Mouse (Mus musculus) heart, embryonic 16.5 days (tissue): Measurements from ENCODE around the gene Lrrc73. TPM values are rescaled to one million over a fixed set of nuclear protein-coding genes. Genes with fewer than 3 reads are reported as not detected.

Experiments
- ATAC-seq: fragments of 200-750 bp; cut with Nextera tagmentation; replicated peaks from 2 replicates; pipeline ENCODE4 v1.8.0; 2017; ENCODE audit warnings: moderate number of reproducible peaks; ENCODE audit not compliant: insufficient read depth, low FRiP score; ENCODE audit errors: extremely low read depth
- H3K27ac ChIP-seq: fragments of 300-500 bp; sonication (generic); 2 replicates; pipeline ENCODE4 v1.5.1; 2014; ENCODE audit warnings: mild to moderate bottlenecking, low read length, control low read depth, moderate library complexity
- H3K27me3 ChIP-seq: fragments of 300-500 bp; sonication (generic); 2 replicates; pipeline ENCODE4 v1.6.1; 2014; ENCODE audit warnings: low read length, mixed read lengths; ENCODE audit not compliant: control insufficient read depth, insufficient read depth
- H3K36me3 ChIP-seq: fragments of 300-500 bp; sonication (generic); 2 replicates; pipeline ENCODE4 v1.6.1; 2014; ENCODE audit not compliant: control insufficient read depth, insufficient read depth
- H3K4me1 ChIP-seq: fragments of 300-500 bp; sonication (generic); 2 replicates; pipeline ENCODE4 v1.6.1; 2014; ENCODE audit warnings: low read length, mixed read lengths; ENCODE audit not compliant: control insufficient read depth, insufficient read depth
- H3K4me2 ChIP-seq: fragments of 300-500 bp; sonication (generic); 2 replicates; pipeline ENCODE4 v1.6.1; 2014; ENCODE audit warnings: low read depth, mild to moderate bottlenecking, control low read depth, low read length
- H3K4me3 ChIP-seq: fragments of 300-500 bp; sonication (generic); 2 replicates; pipeline ENCODE4 v1.5.1; 2014; ENCODE audit warnings: mild to moderate bottlenecking, control low read depth, low read length
- H3K9ac ChIP-seq: fragments of 300-500 bp; sonication (generic); 2 replicates; pipeline ENCODE4 v1.6.1; 2014; ENCODE audit warnings: low read length, control low read depth
- H3K9me3 ChIP-seq: fragments of 300-500 bp; sonication (generic); replicated peaks from 2 replicates; pipeline ENCODE4 v1.6.1; 2016; ENCODE audit warnings: low read length; ENCODE audit not compliant: control insufficient read depth
- WGBS: fragments of 180-500 bp; shearing (Covaris S2); extraction: QIAGEN DNeasy Blood & Tissue Kit; methylation state at CpG from one replicate; pipeline ENCODE4 v1.1.7; 2014; 5-methylcytosine and 5-hydroxymethylcytosine counted together
- polyA plus RNA-seq: library from polyadenylated mRNA; unstranded; fragments of >200 nt; fragmentation: Nextera tagmentation; extraction: Ambion mirVana; gene quantifications from 2 replicates; pipeline ENCODE4 v1.2.1, GENCODE M21; 2015

Gene Lrrc73
- polyA plus RNA-seq, 1 experiment from 2014 or later = 0.68 TPM

DNA sequence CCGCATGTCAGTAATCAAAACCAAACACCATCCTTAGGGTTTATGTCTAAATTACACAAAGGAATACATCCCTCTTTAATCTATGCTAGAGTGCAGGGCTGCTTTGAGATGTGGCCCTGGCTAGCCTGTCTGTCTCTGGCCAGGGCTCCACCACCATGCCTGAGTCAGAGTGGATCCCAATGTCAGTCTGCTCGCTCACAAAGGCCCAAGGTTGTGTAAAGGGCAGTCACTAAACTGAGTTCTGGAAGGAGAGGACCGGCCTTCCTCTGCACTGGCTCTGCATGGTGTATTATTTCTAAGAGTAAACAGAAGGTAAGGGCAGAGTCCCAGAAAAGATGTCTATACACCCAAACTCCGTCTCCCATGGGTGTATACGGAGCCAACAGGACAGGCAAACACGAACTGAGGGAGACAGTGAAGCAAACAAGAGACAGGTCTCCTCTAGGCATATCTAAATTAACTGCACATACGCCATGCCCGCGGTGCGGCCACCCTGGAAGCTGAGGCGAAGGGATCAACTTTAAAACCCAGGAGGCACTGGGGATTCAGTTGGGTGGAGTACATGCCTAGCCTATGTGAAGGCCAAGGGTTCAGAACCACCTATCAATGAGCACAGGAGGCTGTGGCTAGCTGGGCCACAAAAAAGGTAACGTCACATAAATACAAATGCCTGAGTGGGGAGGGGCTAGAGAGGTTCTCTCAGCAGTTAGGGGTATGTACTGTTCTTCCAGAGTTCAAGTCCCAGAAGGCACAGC is 24.9 kb downstream of the Lrrc73 start:
- H3K27ac ChIP-seq = peak overlapping the region; percentile 20
- 0 out of 2 replicates have a peak overlapping the region, but pooled peaks have one; percentile 31 for H3K9ac ChIP-seq
- peaks cover 38% of the 10 kb centered on the region for H3K4me1 ChIP-seq
- no peak for ATAC-seq
- no peaks in the 10 kb centered on the region for H3K9me3 ChIP-seq
- no peak overlapping the region for H3K4me2 ChIP-seq
- no peaks in the 10 kb centered on the region for H3K27me3 ChIP-seq
- no peak overlapping the region for H3K4me3 ChIP-seq
- peaks cover 12% of the 10 kb centered on the region; the same call in 1 of the 2 replicates for H3K36me3 ChIP-seq
- WGBS = 81% methylated on average over 12 of the region's 12 CpGs

- H3K36me3 ChIP-seq = peaks cover 9% of the 10 kb centered on the region; the same call in 1 of the 2 replicates
- under 1% methylated on average over 37 of the region's 37 CpGs for WGBS
- no peaks in the 10 kb centered on the region for H3K9me3 ChIP-seq
- peak; percentile 97 for ATAC-seq
- H3K4me2 ChIP-seq = peak within 1 kb of the TSS; percentile 95
- H3K27ac ChIP-seq = peak within 1 kb of the TSS; percentile 93
- peak within 1 kb of the TSS; percentile 87 for H3K9ac ChIP-seq
- peaks cover 20% of the 10 kb centered on the region for H3K4me1 ChIP-seq
- H3K27me3 ChIP-seq = no peaks in the 10 kb centered on the region
- peak within 1 kb of the TSS; percentile 79 for H3K4me3 ChIP-seq
These were observed 29.3 kb downstream of the Lrrc73 start, which contains the start of gene Tjap1 for GRCm38 (mm10) chr17:46282483-46283123. Gene Tjap1, minus strand, starts transcription at chr17:46283026.

DNA sequence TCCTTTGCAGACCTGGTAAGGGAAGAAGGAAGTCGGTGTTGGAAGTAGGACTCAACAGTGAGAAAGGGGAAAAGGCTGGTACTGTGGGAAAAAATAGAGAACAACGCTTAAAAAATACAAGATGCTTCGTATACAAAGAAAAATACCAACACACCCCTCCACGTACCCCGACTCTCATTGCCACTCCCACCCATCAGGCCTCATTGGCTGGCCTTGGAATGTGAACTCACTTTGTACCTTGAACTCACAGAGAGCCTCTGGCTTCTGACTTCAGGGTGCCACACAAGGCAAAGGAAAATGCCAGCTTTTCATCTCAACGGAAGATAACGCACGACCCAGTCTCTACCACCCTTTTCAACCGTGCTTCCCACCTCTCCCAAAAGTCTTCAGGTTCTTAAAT is 29.8 kb downstream of the Lrrc73 start:
- Histone ChIP-seq H3K4me3 (peak overlapping the region; percentile 79), H3K4me1 (peaks cover 16% of the 10 kb centered on the region), H3K9me3 (no peaks in the 10 kb centered on the region), H3K27me3 (no peaks in the 10 kb centered on the region), H3K4me2 (peak overlapping the region; percentile 95), H3K36me3 (peaks cover 9% of the 10 kb centered on the region; the same call in 1 of the 2 replicates), H3K27ac (no peak overlapping the region; the same call in none of the 2 replicates), H3K9ac (peak overlapping the region; percentile 87)
- WGBS = 22% methylated on average over 9 of the region's 9 CpGs
- no peak for ATAC-seq

- no peaks in the 10 kb centered on the region for H3K9me3 ChIP-seq
- ATAC-seq = no peak
- H3K4me3 ChIP-seq = no peak overlapping the region
- H3K27ac ChIP-seq = no peak overlapping the region
- no peak overlapping the region for H3K9ac ChIP-seq
- peaks cover 16% of the 10 kb centered on the region for H3K4me1 ChIP-seq
- 0 out of 2 replicates have a peak, but pooled peaks cover 4% of the 10 kb centered on the region for H3K36me3 ChIP-seq
- H3K4me2 ChIP-seq = no peak overlapping the region
- WGBS = 84% methylated on average over 8 of the region's 8 CpGs
- no peaks in the 10 kb centered on the region for H3K27me3 ChIP-seq
These were observed 30.6 kb downstream of the Lrrc73 start for GRCm38 (mm10) chr17:46283911-46284310.

DNA sequence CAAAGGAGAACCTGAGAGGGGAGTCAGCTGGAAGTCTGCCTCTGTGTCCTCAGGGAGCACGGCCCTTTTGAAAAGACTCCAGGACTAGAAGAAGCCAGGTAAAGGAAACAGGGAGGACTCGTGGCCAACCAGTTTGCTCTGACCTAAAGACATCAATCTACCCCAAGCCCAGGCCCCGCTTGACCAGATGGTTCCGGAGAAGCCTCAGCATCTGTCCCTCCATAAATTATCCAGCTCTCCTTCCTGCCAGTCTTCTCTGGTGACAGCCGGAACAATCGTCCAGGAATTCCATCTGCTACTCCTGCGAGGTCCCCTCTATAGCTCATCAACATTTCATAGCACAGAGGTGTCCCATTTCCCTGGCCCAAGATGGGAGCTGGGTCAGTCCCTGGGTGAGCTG is 31.3 kb downstream of the Lrrc73 start:
- no peaks in the 10 kb centered on the region for H3K9me3 ChIP-seq
- H3K9ac ChIP-seq = no peak overlapping the region
- peaks cover 16% of the 10 kb centered on the region for H3K4me1 ChIP-seq
- no peak overlapping the region for H3K27ac ChIP-seq
- no peaks in the 10 kb centered on the region for H3K27me3 ChIP-seq
- no peak overlapping the region for H3K4me3 ChIP-seq
- no peak for ATAC-seq
- H3K36me3 ChIP-seq = no peaks in the 10 kb centered on the region
- no peak overlapping the region for H3K4me2 ChIP-seq
- WGBS = 53% methylated on average over 7 of the region's 7 CpGs

DNA sequence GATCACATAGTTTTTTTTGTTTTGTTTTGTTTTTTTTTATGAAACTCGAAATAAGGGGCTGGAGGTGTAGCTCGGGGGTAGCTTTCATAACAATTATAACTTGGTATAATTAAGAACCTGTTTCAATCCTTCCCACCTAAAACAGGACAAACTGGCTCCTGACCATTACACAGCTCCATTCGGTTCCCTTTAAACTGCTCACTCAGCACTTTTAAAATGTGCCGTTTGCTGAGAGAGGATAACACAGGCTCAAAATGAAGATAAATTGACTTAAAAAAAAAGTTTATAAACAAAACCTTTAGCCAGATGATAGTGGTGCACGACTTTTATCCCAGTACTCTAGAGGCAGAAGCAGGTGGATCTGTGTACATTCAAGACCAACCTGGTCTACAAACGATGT is 32.1 kb downstream of the Lrrc73 start:
- peaks cover 16% of the 10 kb centered on the region for H3K4me1 ChIP-seq
- 0 out of 2 replicates have a peak, but pooled peaks cover 2% of the 10 kb centered on the region for H3K9me3 ChIP-seq
- H3K4me2 ChIP-seq = no peak overlapping the region
- WGBS = 60% methylated on average over 6 of the region's 6 CpGs
- H3K27me3 ChIP-seq = no peaks in the 10 kb centered on the region
- no peak overlapping the region for H3K4me3 ChIP-seq
- no peak overlapping the region for H3K27ac ChIP-seq
- no peaks in the 10 kb centered on the region for H3K36me3 ChIP-seq
- H3K9ac ChIP-seq = no peak overlapping the region
- no peak for ATAC-seq

- WGBS = 46% methylated on average over 11 of the region's 11 CpGs
- Histone ChIP-seq H3K4me3 (no peak overlapping the region), H3K9ac (no peak overlapping the region), H3K27me3 (no peaks in the 10 kb centered on the region; the same call in 1 of the 2 replicates), H3K27ac (peak overlapping the region; percentile 38; the same call in 1 of the 2 replicates), H3K36me3 (no peaks in the 10 kb centered on the region), H3K9me3 (0 out of 2 replicates have a peak, but pooled peaks cover 2% of the 10 kb centered on the region), H3K4me1 (0 out of 2 replicates have a peak, but pooled peaks cover 3% of the 10 kb centered on the region), H3K4me2 (no peak overlapping the region)
- peak; percentile 25; the same call in 1 of the 2 replicates for ATAC-seq
These were observed 34.4 kb downstream of the Lrrc73 start for GRCm38 (mm10) chr17:46287678-46288095.

- no peaks in the 10 kb centered on the region for H3K36me3 ChIP-seq
- H3K4me2 ChIP-seq = no peak overlapping the region
- H3K9me3 ChIP-seq = no peaks in the 10 kb centered on the region
- WGBS = 34% methylated on average over 6 of the region's 6 CpGs
- peaks cover 15% of the 10 kb centered on the region; the same call in 1 of the 2 replicates for H3K4me1 ChIP-seq
- no peak overlapping the region for H3K9ac ChIP-seq
- H3K27ac ChIP-seq = no peak overlapping the region
- H3K27me3 ChIP-seq = peaks cover 42% of the 10 kb centered on the region
- no peak overlapping the region for H3K4me3 ChIP-seq
- ATAC-seq = no peak
These were observed 43.3 kb downstream of the Lrrc73 start for GRCm38 (mm10) chr17:46296601-46297000.

GRCm38 (mm10) chr17:46297028-46297363 is 43.7 kb downstream of the Lrrc73 start:
- 11% methylated on average over 6 of the region's 6 CpGs for WGBS
- H3K4me1 ChIP-seq = peaks cover 15% of the 10 kb centered on the region; the same call in 1 of the 2 replicates
- H3K4me3 ChIP-seq = peak overlapping the region; percentile 71
- no peak overlapping the region for H3K27ac ChIP-seq
- no peak for ATAC-seq
- H3K36me3 ChIP-seq = no peaks in the 10 kb centered on the region
- H3K9ac ChIP-seq = peak overlapping the region; percentile 75
- H3K4me2 ChIP-seq = peak overlapping the region; percentile 100
- H3K27me3 ChIP-seq = peaks cover 42% of the 10 kb centered on the region
- no peaks in the 10 kb centered on the region for H3K9me3 ChIP-seq
